Mouse (Mus musculus): ENCODE data around the gene Slc35c1.

DNA sequence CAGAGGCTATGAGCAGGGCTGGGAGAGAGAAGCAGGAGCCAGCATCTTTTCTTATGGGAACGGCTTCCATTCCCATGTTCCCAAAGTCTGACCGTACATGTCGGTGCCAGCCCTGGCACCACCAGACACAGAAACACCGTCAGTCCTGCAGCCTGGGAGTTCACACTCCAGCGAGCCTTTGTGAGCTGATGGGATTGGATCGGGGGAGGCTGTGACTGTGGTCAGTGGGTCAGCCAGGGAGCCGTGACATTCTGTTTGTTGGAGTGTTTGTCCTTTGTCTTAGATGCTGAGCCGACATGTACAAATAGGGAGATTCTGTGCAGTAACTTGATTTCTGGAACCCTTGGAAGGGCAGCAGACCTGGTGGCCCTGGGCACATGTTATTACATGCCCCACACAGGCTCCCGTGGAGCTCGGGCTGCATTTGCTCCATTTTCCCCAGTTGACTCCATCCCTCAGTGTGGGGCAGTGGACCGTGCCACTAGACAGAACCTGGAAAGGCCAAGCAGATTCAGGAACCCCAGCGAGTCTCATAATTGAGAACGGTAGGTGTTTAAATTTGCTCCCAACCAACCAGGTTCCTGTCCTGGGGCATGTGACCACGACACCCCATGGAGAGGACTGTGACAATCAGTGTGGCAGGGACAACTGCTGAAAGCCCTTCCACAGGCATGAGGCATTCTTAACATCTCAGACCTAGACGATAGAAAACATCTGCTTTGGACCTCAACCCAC lies 33.5 kb upstream of the Slc35c1 start:
- no peak for TF ChIP-seq EP300 (IDR thresholded peaks at IDR 0.05; ENCODE audit: insufficient read depth, low read depth, low read length)
- no peak for TF ChIP-seq CTCF (IDR thresholded peaks at IDR 0.05; ENCODE audit: low read depth, low read length)
- no peak for TF ChIP-seq POLR2A (IDR thresholded peaks at IDR 0.05; ENCODE audit: insufficient read depth, low read length)
